Mouse (Mus musculus): ENCODE data around the gene Olfr462.

Olfr462 gene

GRCm38 (mm10) chr11:87847884-87848283 is 44.2 kb downstream of the Olfr462 start:
- no peak for DNase-seq (ENCODE audit: low read depth, low spot score)

- no peak for DNase-seq (ENCODE audit: low read depth, low spot score)
Measured at GRCm38 (mm10) chr11:87846968-87847600, 45.0 kb downstream of the Olfr462 start.

- no peak for DNase-seq (ENCODE audit: low read depth, low spot score)
Measured at GRCm38 (mm10) chr11:87841436-87841835, 50.6 kb downstream of the Olfr462 start.

GRCm38 (mm10) chr11:87840676-87841075 is 51.4 kb downstream of the Olfr462 start:
- DNase-seq (ENCODE audit: low read depth, low spot score), result no peak

Data from CD4-positive, CD25-positive, alpha-beta regulatory T cell, adult 2 months (primary cell).